Mouse (Mus musculus): ENCODE results near the gene Relt.
A peak's percentile ranks its signal among the peaks of the same experiment; 100 is the strongest.

The Relt gene

GRCm38 (mm10) chr7:100844385-100845025 lies 18.7 kb downstream of the Relt start:
- no peak for DNase-seq

GRCm38 (mm10) chr7:100843866-100844265 lies 19.4 kb downstream of the Relt start:
- DNase-seq: no peak

GRCm38 (mm10) chr7:100842175-100842574 lies 21.1 kb downstream of the Relt start:
- no peak for DNase-seq

GRCm38 (mm10) chr7:100841608-100842007 lies 21.6 kb downstream of the Relt start:
- no peak for DNase-seq

GRCm38 (mm10) chr7:100840906-100841305 lies 22.3 kb downstream of the Relt start:
- no peak for DNase-seq

DNA sequence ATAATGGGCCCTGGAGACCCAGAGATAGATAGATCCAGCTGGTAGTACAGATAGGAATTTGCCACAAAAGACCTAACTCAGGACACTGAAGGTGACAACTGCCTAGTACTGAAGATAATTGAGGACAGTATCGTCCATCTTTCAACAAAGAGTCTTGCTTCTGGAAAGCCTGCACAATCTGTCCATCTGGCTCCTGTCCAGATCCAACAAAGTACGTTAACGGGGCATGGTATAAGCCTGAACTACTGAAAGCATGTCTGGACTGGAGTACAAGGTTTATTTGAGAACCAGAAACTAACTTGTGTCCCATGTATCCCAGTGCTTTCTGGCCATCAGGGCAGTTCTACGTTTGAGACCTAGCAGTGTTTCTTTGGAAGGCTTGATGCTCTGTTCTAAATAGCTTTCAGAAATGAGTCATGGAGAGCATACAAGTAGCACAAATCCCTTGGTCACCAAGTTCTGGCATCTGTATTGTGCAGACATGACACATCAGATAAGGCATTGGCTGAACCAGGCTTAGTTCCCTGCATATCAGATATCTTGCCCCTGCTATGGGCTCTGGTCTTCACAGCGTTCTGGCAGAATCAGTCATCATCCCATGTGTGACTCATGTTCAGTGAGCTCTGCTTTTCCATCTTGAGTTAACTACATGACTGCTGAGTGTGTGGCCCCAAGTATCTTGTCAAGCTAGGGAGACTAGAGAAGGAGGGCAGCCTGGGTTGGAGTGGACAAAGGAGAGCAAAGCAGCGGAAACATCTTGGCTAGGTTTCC lies 23.4 kb downstream of the Relt start:
- peak; percentile 35 for DNase-seq

- no peak for DNase-seq
Observed at GRCm38 (mm10) chr7:100837701-100838100, 25.5 kb downstream of the Relt start.

DNA sequence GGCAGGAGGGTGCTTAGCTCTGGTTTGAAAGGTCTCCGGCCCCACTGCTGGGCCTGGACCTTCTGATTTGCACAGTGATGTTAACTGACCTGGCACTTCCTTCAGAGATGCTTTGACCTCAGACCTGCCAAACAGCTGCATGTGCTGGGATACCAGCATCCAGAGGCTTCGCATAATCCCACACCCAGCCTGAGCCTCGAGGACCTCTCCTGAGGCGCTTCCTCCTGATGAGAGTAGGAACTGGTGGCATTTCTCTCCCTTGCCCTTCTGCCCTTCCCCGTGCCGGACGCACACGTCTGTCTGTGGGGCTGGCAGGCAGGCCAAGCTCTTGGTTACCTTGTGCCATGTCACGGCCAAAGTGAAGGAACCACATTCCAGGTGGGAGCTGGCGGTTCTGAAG lies 26.6 kb downstream of the Relt start:
- DNase-seq: no peak

- no peak for DNase-seq
Observed at GRCm38 (mm10) chr7:100835711-100836110, 27.5 kb downstream of the Relt start.

- no peak for DNase-seq
Observed at GRCm38 (mm10) chr7:100835168-100835567, 28.1 kb downstream of the Relt start.

DNA sequence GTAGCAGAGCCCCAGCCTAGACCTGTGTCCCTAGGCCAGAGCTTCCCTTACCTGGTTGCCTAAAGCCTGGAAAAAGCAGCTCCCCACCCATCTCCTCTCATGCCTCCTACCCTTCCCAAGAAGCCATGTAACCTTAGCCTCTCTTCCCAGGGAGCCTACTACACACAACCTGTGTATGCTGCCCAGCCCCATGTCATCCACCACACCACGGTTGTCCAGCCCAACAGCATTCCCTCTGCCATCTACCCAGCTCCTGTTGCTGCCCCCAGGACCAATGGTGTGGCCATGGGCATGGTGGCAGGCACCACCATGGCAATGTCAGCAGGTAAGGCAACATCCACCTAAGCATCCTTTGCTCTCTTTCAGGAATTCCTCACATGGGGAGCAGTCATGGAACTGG lies 29.4 kb downstream of the Relt start:
- DNase-seq: no peak

- no peak for DNase-seq
Observed at GRCm38 (mm10) chr7:100828549-100828948, 34.7 kb downstream of the Relt start.

DNA sequence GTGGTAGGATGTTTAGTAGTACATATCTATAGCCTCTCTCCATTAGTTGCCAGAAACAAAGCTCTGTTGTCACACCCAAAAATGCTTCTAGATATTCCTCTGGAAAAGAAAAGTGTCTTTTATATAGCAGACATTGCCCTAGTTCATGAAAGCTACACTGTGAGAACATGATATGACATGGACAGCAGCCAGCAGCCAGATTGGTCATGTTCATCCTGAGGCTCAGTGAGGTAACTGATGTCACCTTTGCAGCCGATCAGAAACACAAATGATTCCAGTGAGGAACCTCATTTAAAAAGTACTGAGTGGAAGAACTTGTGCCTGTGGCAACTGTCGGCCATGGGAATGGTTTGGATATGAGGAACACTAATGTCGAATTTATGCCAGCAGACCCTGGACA lies 38.6 kb downstream of the Relt start:
- no peak for DNase-seq

- no peak for DNase-seq
Observed at GRCm38 (mm10) chr7:100818401-100819064, 44.7 kb downstream of the Relt start.

DNA sequence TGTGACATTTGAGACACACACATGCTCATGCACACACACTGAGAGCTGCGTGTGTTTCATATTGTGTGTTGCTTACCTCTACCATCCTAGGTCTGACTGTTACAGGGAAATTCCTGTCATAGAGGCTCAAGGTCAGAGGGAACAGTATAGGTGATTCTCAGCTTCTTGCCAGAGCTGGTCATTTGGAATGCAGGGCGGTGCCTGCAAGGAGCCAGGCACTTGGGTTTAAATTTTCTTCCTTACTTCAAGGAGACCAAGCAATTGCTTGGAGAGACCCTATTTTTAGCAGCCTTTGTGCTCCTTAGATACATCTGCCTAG lies 45.8 kb downstream of the Relt start:
- no peak for DNase-seq

DNA sequence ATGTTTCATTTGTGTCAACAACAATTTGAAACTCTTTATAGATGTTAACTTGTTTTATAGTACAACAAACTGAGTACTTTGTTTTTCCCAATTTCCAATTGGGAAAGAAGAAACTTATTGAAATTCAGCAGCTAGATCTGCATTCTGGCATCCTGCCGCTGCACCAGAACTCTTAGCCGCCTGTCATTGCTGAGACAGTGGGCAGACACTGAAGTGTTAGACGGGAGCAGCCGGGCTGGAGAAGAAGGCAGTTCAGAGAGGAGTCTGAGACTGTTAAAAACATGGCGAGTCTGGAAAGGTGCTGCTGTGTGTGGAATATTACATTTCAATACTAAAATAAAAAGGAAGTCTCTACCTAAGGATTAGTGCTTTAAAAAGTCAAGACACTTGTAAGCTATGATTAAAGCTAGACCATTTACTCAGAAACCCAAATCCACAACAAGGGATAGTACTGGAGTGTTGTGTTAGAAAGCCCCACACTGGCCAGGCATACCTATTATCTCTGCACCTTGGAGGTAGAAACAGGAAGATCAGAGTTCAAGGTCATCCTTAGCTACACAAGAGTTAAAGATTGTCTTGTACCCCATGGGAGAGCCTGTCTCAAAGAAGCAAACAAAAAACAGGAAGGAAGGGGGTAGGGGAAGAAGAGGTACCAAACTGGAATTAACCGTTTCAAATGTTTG lies 46.3 kb downstream of the Relt start:
- no peak for DNase-seq

DNA sequence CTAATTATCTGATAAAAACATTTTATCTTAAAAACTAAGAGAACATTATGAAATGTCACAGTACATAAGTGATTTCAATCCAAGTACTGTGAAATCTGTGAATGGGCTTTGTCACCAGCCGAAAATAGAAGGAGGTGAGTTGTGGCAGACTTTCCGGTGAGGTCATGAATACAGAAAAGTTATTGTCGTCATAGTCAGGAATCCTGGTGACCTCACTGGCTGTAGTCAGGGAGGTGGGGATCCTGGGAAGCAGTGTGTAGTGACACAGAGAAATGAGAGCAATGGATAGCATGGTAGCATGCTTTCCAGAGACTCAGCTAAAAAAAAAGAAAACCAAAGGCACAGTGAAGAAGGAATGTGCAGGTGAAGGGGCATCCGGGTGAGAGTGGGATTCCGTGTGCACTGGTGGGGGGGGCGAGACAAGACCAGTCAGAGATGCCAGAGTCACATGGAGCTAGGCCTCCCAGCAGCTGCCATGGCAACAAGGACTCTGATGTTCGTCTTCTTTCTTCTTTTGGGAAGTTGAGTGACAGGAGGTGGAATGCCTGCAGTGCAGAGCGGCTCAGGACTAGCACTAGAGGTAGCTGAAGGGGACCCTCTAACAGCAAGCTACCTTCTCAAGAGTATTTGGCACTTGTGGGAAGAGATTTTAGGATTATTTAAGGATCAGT lies 47.2 kb downstream of the Relt start:
- DNase-seq: no peak

GRCm38 (mm10) chr7:100812641-100813040 lies 50.6 kb downstream of the Relt start:
- no peak for DNase-seq

GRCm38 (mm10) chr7:100811912-100812311 lies 51.3 kb downstream of the Relt start:
- DNase-seq: peak; percentile 76

DNA sequence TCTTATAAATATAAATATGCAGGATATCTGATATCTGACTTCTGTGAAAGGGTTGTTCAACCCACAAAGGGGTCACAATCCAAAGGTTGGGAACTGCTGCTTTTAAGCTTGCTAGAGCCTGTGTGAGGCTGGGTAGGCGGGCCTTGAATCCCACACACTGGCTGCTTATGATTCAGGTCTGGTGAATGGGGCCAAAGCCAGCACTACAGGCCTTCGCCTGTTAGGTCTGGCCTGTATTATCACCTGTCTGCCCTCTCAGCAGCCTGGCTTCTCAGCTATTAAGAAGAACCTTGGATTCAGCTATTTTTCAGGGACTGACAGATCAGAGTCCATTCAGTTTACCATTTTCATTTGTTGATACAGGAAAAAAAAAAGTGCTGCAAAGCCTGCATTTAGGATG lies 57.9 kb downstream of the Relt start:
- DNase-seq: no peak

DNA sequence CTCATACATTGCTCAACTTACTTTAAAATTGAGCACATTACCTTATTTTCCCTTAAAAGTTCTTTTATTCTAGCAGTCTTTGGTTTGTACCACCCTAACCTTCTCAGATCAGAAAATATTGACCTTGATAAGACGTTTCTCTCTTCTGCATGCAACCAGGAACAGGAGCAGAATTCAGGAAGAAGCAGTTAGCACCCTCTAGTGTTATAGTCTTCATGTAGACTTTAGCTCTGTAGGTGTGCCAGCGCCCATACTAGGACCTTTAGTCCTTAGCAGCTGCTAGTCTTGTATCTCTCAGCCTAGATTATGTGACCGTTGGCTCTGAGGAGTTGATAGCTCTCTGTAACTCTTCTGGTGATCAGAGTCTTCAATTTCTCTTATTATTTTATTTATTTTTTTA lies 64.4 kb downstream of the Relt start:
- DNase-seq: no peak

Measured in cerebellum, adult 8-10 months (tissue).